Mouse (Mus musculus) adipocyte (in vitro differentiated cells): Measurements from ENCODE around the gene Gm3336.

Experiments used
- DNase-seq: peaks from one replicate; pipeline ENCODE4 v3.0.0-alpha.2; 2016; ENCODE audit warnings: low spot score

Gm3336 gene

DNA sequence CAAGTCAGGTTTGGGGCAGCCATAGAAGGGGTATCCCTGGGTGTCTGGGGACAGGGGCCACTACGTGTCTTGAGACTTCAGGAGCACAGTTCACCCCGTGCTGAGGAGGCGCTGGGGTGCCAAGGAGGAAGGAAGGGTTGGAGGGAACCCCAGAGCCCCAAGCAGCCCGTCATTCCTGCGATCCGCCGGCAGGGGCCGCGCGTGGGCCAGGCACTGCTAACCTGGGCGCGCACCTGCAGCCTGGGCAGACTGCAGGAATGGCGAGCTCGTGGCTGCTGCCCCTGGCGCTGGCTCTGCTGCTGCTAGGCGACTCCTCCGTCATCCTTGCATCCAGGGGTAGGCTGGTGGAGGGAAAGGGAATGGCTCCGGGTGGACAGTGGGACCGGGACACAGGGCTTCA is at the start of gene Gm3336:
Gene Gm3336 (plus strand): TSS at position 247 of the 400 bp plus-strand sequence.
- no peak for DNase-seq

DNA sequence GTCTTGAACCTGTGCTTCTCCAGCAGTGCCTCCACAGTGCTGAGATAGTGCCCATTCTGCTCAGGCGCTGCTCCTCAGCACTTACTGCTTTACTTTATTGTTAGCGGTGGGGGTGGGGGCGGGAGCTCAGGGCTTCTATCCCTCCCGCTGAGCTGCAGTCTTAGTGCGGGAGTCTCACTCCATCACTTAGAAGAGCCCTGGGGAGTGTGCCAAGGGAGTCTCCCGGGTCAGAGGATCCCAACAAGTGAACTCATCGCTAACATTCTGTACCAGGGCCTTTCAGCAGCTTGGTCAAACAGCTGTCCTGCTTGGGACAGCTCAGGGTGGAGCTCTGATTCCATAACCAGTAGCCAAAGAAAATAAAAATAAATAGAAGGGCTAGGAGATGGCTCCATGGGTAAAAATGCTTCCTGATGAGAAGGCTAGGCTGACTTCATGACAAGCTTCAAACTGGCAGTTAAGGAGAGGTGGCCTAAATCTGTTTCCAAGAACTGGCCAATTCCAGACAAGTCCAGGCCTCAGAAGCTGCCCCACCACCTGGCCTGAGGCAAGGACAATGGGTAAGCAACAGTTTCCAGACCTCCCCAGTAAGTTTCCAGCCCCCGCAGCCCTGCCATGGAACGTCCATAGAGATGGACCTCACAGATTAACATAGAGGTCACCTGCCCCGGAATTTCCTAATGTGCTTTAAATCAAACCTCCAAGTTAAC is 46.6 kb upstream of the Gm3336 start:
- DNase-seq = peak; percentile 90

GRCm38 (mm10) chr8:70672325-70673078 is 45.8 kb upstream of the Gm3336 start:
- DNase-seq = peak; percentile 52

- DNase-seq = peak; percentile 100
Observed at GRCm38 (mm10) chr8:70673079-70673856, 45.1 kb upstream of the Gm3336 start, which contains the start of gene Lsm4. Gene Lsm4, plus strand, starts transcription at chr8:70673248.

- DNase-seq = no peak
Observed at GRCm38 (mm10) chr8:70674109-70674508, 44.2 kb upstream of the Gm3336 start.

DNA sequence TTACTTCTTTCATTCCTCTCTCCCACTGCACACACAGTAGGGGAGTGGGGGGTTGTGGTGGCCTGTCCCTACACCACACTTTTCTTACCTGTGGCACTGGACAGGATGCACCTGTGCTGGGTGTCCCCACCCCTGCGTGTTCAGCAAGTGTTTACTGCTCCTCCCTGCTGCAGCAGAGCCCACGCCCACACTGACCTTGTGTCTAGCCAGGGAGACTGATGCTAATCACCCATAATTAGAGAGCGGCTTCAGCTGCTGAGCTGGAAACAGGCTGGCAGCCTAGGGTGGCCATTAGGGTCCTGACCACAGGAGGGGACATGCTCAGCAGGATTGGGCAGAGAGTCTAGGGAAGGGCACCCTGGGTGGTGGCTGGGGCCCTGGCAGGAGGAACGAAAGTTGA is 43.6 kb upstream of the Gm3336 start:
- DNase-seq = no peak

DNA sequence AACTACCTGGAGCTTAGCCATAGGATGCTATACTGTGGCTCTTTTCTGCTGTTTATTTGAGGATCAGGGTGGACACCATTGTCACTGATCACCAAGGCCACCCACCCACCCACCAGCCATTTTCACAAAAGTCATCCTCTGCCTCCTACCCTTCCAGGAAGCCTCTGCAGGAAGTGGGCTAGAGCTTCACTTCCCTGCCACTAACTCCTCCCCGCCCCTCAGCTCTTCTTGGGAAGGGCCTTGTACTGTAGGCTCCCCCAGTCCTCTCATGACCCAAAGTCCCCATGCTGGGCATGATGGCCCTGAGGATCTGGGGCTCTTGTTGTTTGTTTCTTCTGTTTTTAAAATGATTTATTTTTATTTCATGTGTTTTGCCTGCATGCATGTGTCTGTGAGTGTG is 43.0 kb upstream of the Gm3336 start:
- DNase-seq = no peak

DNA sequence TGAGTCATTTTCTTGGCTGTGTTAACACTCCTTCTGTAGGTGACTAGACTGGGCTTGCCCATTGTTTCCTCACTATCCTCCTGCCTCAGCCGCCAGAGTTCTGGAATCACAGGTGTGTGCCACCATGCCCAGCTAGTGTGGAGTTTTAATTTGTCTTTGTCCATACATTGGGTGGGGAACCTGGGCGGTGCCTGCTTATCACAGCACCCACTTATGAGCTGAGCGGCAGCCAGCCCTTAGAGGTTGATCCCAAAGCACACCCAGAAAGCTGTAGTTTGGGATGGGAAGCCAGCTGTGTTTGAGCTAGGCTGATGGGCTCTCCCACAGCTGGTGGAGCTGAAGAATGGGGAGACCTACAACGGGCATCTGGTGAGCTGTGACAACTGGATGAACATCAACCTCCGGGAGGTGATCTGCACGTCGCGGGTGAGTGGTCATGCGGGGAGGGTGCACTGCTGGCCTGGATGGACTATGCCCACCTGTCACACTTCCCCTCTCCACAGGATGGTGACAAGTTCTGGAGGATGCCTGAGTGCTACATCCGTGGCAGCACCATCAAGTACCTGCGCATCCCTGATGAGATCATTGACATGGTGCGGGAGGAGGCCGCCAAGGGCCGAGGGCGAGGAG is 40.8 kb upstream of the Gm3336 start:
- DNase-seq = no peak

- DNase-seq = no peak
Observed at GRCm38 (mm10) chr8:70678679-70679078, 39.7 kb upstream of the Gm3336 start.

- DNase-seq = no peak
Observed at GRCm38 (mm10) chr8:70679404-70679803, 38.9 kb upstream of the Gm3336 start.

- DNase-seq = peak; percentile 49
Observed at GRCm38 (mm10) chr8:70680039-70680438, 38.3 kb upstream of the Gm3336 start.

- no peak for DNase-seq
Observed at GRCm38 (mm10) chr8:70681410-70681809, 36.9 kb upstream of the Gm3336 start.

GRCm38 (mm10) chr8:70682193-70682592 is 36.1 kb upstream of the Gm3336 start:
- DNase-seq = no peak

DNA sequence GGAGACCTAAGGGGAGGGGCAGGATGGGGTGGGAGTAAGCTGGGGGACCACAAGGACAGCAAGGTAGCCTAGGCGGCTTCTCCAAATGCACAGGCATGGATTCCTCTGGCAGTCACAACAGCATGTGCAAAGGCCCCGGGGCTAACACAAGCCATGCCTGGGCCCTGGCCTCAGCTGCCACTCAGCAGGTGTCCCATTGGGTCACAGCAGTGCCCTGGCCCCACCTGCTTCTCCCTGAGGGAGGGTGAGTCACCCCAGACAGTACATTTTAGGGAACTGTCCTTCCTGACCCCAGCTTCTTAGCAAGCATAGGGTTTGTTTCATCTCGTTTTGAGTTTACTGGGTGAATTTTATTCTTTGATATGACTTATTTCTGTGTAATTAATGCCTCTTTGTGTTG is 35.7 kb upstream of the Gm3336 start:
- DNase-seq = no peak

GRCm38 (mm10) chr8:70684291-70684690 is 34.1 kb upstream of the Gm3336 start:
- no peak for DNase-seq

DNA sequence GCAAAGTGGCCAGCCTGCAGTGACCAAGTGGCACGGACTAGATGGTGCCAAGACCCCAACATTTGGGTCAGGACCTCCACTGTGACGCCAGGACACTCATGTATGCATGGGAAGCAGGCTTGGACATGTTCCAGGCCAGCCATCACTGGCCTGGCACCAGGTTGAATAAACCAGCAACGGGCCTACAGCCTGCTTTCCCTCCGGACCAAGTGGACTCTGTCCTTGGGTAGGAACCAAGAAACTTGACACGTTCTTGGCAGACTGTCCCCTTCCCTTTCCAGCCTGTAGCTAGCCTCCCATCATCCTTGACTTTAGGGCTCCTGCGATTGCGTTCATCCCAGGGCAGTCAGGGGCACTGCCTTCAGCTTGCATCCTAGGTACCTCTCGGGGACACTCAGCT is 30.8 kb upstream of the Gm3336 start:
- peak; percentile 95 for DNase-seq

DNA sequence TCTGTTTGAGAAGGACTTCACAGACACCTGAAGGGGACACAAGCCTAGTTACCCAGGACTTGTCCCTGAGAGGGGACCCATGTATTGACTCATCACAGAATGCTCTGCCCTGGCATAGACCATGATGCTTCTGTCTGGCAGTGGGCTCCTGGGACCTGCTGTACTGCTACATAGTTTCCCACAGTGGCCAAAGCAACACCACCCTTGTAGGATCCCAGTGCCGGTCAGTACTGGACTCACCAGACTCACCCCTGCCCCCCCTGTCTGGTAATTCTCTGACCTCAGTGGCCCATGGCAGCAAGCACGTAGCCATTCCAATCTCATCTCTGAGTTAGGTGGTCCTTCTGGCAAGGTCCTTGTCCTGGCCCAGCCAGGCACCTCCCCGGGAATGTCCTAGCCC is 30.2 kb upstream of the Gm3336 start:
- no peak for DNase-seq

DNA sequence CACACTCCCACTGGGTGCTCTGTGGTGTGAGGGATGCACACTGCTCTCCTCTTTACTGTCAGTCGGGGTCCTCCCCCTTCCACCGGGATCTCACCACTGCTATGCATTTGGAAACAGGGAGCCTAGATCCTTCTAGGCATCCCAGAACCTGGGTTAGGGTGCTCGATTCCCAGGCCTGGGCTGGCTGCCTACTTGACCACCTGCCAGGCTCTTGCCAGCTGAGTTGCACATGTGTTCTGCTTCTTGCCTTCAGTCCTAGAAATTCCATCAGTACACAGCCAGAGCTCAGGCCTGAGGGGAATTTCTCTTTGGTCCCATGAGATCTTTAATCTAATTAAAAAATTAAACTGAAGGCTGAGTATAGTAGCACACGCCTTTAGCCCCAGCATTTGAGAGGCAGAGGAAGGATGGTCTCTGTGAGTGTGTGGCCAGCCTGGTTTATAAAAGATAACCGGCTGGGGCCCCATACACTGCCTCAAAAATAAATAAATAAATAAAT is 28.4 kb upstream of the Gm3336 start:
- peak; percentile 60 for DNase-seq

DNA sequence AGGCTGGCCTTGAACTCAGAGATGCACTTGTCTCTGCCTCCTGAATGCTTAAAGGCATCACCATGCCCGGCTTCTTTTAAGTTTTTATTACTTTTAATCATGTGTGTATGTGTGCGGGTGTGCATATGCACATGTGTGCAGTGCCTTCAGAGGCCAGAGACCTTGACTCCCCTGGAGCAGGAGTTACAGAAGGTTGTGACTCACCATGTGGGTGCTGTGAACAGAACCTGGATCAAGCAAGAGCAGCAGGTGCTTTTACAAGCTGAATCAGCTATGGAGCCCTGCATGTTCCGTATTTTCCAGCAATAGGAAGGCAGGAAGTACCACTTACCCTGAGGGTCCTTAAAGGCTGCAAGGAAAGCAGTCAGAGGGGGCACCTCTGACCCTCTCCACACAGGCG is 27.1 kb upstream of the Gm3336 start:
- no peak for DNase-seq

- no peak for DNase-seq
Observed at GRCm38 (mm10) chr8:70691727-70692231, 26.6 kb upstream of the Gm3336 start.

GRCm38 (mm10) chr8:70693636-70694035 is 24.7 kb upstream of the Gm3336 start:
- DNase-seq = no peak
